Mouse (Mus musculus) embryonic facial prominence, embryonic 12.5 days (tissue): Measurements from ENCODE around the gene Prl3c1. TPM values are rescaled to one million over a fixed set of nuclear protein-coding genes. Genes with fewer than 3 reads are reported as not detected.
"Not testable (repeated sequence)": the region's sequence is repeated elsewhere in the genome, so short reads cannot be mapped to it uniquely, and the experiment has no call there.

Source experiments
- ATAC-seq: fragments of 200-750 bp; cut with Nextera tagmentation; 2 replicates; pipeline ENCODE4 v1.8.0; 2017; ENCODE audit not compliant: insufficient number of reproducible peaks, insufficient read depth, low FRiP score, low TSS enrichment
- H3K27ac ChIP-seq: fragments of 300-500 bp; sonication (generic); 2 replicates; pipeline ENCODE4 v1.5.1; 2016; ENCODE audit warnings: mild to moderate bottlenecking
- H3K27me3 ChIP-seq: fragments of 300-500 bp; sonication (generic); 2 replicates; pipeline ENCODE4 v1.6.1; 2016; ENCODE audit warnings: mild to moderate bottlenecking, moderate library complexity
- H3K36me3 ChIP-seq: fragments of 300-500 bp; sonication (generic); 2 replicates; pipeline ENCODE4 v1.6.1; 2016; ENCODE audit warnings: mild to moderate bottlenecking
- H3K4me1 ChIP-seq: fragments of 300-500 bp; sonication (generic); 2 replicates; pipeline ENCODE4 v1.6.1; 2016
- H3K4me2 ChIP-seq: fragments of 300-500 bp; sonication (generic); replicated peaks from 2 replicates; pipeline ENCODE4 v1.6.1; 2016; ENCODE audit warnings: mild to moderate bottlenecking, moderate library complexity
- H3K4me3 ChIP-seq: fragments of 300-500 bp; sonication (generic); 2 replicates; pipeline ENCODE4 v1.5.1; 2016; ENCODE audit warnings: mild to moderate bottlenecking
- H3K9ac ChIP-seq: fragments of 300-500 bp; sonication (generic); 2 replicates; pipeline ENCODE4 v1.6.1; 2016; ENCODE audit warnings: mild to moderate bottlenecking, moderate library complexity
- H3K9me3 ChIP-seq: fragments of 300-500 bp; sonication (generic); 2 replicates; pipeline ENCODE4 v1.6.1; 2016; ENCODE audit warnings: mild to moderate bottlenecking, moderate library complexity
- WGBS: fragments of 180-500 bp; shearing (Covaris S2); methylation state at CpG from one replicate; pipeline ENCODE4 v1.1.7; 2016; 5-methylcytosine and 5-hydroxymethylcytosine counted together
- polyA plus RNA-seq: library from polyadenylated mRNA; unstranded; fragments of >200 nt; fragmentation: Nextera tagmentation; extraction: Ambion mirVana; gene quantifications from 2 replicates; pipeline ENCODE4 v1.2.1, GENCODE M21; 2016

Gene Prl3c1
- polyA plus RNA-seq = not detected in 2 replicates

DNA sequence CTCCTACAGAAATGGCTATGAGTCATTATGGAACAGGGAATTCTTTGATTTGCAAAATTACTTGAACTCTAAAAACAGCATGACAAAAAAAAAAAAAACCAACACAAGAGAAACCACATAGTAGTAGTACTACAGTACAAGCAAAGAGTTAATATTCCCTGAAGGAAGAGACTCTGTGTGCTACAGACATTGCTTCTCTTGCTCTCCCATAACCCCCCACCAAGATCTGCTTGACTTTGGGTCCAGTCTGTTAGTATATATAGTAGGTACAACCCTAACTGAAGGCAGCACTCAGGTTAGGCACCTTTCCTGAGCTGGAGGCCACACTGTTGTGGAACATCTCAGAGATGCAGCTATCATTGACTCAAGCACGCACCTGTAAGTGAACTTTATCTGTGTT, at the start of gene Prl3c1:
Gene Prl3c1, plus strand, starts transcription at position 301 of the 400 bp plus-strand sequence.
- no peak within 1 kb of the TSS for H3K27ac ChIP-seq
- H3K36me3 ChIP-seq = no peaks in the 10 kb centered on the region
- no peak for ATAC-seq
- H3K9me3 ChIP-seq = no peaks in the 10 kb centered on the region
- 81% methylated on average over 1 of the region's 1 CpGs for WGBS
- H3K4me3 ChIP-seq = no peak within 1 kb of the TSS
- H3K9ac ChIP-seq = no peak within 1 kb of the TSS
- no peaks in the 10 kb centered on the region for H3K4me1 ChIP-seq
- H3K4me2 ChIP-seq = no peak within 1 kb of the TSS
- no peaks in the 10 kb centered on the region for H3K27me3 ChIP-seq

GRCm38 (mm10) chr13:27148264-27148663, 48.2 kb upstream of the Prl3c1 start:
- Histone ChIP-seq H3K4me1 (no peaks in the 10 kb centered on the region), H3K36me3 (no peaks in the 10 kb centered on the region), H3K4me2 (no peak overlapping the region), H3K4me3 (no peak overlapping the region), H3K9me3 (no peaks in the 10 kb centered on the region), H3K27ac (no peak overlapping the region), H3K27me3 (no peaks in the 10 kb centered on the region), H3K9ac (no peak overlapping the region)
- no peak for ATAC-seq
- 73% methylated on average over 1 of the region's 1 CpGs for WGBS

- not testable (repeated sequence) for H3K4me3 ChIP-seq, H3K9ac ChIP-seq, H3K9me3 ChIP-seq, H3K27me3 ChIP-seq, H3K36me3 ChIP-seq, H3K4me1 ChIP-seq, ATAC-seq, H3K27ac ChIP-seq, H3K4me2 ChIP-seq
- 78% methylated on average over 3 of the region's 3 CpGs for WGBS
Measured at GRCm38 (mm10) chr13:27156490-27156889, 40.0 kb upstream of the Prl3c1 start, which contains the start of gene Prl3d3. Gene Prl3d3, plus strand, starts transcription at chr13:27156790.

DNA sequence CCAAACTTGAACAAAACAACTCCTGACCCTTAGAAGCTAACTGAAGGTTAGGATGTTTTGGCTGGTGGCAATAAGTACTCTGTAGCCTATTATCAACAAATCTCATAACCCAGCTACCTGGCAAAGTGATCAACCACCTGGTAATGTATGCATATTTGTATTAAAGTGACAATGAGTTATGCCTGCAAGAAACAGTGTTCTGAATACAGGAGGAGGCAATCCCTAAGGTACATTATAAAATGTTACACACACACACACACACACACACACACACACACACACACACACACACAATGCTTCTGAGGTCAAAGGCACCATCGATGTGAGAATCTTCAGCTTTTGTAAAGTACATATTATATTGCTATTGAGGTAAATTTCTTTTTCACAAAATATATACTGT, 45.1 kb downstream of the Prl3c1 start, which contains the start of gene Prl3b1:
Gene Prl3b1, plus strand, starts transcription at position 301 of the 400 bp plus-strand sequence.
- H3K36me3 ChIP-seq = no peaks in the 10 kb centered on the region
- no peaks in the 10 kb centered on the region for H3K27me3 ChIP-seq
- 100% methylated on average over 1 of the region's 1 CpGs for WGBS
- H3K9me3 ChIP-seq = no peaks in the 10 kb centered on the region
- no peak within 1 kb of the TSS for H3K27ac ChIP-seq
- ATAC-seq = no peak
- H3K9ac ChIP-seq = no peak within 1 kb of the TSS
- H3K4me3 ChIP-seq = no peak within 1 kb of the TSS
- no peaks in the 10 kb centered on the region for H3K4me1 ChIP-seq
- H3K4me2 ChIP-seq = no peak within 1 kb of the TSS

Other genes with a start within 250 kb of the Prl3c1 start
- not detected in 2 replicates for gene Prl, start 139.1 kb upstream of the Prl3c1 start, polyA plus RNA-seq
- not detected in 2 replicates for gene Prl3d1, start 102.5 kb upstream of the Prl3c1 start, polyA plus RNA-seq
- gene Prl3d2, start 75.0 kb upstream of the Prl3c1 start, polyA plus RNA-seq = not detected in 2 replicates
- gene Prl3d3, start 39.9 kb upstream of the Prl3c1 start, polyA plus RNA-seq = not detected in 2 replicates
- gene Prl3b1, start 45.2 kb downstream of the Prl3c1 start, polyA plus RNA-seq = 0.56 and 0.69 TPM in 2 replicates
- gene Prl3a1, start 62.8 kb downstream of the Prl3c1 start, polyA plus RNA-seq = not detected in 2 replicates
- gene Prl6a1, start 116.0 kb downstream of the Prl3c1 start, polyA plus RNA-seq = not detected in 2 replicates
- gene Prl8a2, start 149.0 kb downstream of the Prl3c1 start, polyA plus RNA-seq = not detected in 2 replicates
- not detected in 2 replicates for gene Prl2b1, start 194.2 kb downstream of the Prl3c1 start, polyA plus RNA-seq
- gene Prl8a6, start 242.0 kb downstream of the Prl3c1 start, polyA plus RNA-seq = not detected in 2 replicates